Mouse (Mus musculus) frontal cortex, postnatal 36 days (tissue): Measurements from ENCODE around the gene Foxp3.

ENCODE experiments used
- DNase-seq, 2 experiments: peaks; one replicate each; pipeline ENCODE4 v3.0.0; 2022; ENCODE audit warnings: low spot score in 2 of 2

Gene Foxp3

DNA sequence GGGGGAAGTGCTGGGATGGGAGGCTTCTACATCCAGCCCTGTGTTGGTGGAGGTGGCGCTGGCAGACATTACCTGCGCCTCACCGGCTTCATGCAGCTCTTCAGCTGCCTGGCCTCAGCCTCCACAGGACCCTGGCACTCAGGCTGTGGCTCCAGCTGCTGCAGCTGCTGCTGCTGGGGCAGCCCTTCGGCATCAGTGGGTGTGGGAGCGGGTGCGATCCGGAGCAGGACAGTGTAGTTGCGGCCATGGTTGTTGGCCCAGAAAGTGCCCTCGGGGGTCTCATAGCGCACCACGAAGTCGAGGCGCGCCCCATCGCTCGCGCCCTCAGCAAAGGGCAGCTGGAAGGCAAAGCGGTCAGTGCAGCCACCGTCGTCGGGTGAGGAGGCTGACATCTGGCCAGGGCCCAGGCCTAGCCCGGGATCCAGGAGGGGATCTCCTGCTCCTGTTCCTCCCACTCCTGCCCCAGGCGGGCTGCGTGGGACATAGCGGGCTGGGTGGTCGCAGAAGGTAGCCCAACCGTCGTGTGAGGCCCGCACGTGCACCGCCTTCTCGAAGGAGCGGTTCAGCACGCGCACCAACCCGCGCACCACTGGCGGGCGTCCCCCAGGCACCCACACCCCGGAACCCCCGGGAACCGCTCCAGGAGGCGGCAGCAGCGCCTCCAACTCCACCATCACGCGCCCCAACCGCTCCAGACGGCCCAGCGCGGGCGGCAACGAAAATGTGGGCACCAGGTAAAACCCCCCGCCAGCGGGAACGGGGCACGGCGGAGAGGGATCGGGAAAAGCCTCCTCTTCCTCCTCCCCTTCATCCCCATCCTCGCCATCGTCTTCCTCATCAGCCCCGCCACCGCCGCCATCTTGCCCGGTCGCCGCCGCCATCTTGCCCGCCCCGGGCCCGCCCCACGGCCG is at the start of gene Foxp3:
TSS of gene Foxp3 (plus strand) at position 469 of the 911 bp plus-strand sequence.
- peak in 1 of 2 experiments; percentile 43 for DNase-seq

DNA sequence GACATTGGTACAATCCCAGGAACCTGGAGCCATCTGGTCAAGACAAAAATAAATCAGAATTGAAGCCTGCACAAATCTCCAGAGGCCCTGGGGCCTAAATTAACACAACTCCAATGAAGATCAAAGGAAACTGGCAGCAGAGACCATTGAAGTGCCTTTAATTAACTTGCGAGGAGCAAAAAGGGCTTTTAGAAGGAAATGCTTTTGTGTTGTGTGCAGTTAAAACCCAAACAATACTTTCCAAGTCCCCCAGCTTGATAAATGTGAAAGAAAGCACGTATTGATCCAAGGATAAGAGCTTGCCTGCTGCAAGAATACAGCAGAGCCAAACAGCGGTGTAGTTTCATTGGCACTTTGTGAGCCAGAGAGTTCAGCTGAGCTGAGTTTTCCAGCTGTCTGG is 48.5 kb upstream of the Foxp3 start:
- DNase-seq, result no peak

DNA sequence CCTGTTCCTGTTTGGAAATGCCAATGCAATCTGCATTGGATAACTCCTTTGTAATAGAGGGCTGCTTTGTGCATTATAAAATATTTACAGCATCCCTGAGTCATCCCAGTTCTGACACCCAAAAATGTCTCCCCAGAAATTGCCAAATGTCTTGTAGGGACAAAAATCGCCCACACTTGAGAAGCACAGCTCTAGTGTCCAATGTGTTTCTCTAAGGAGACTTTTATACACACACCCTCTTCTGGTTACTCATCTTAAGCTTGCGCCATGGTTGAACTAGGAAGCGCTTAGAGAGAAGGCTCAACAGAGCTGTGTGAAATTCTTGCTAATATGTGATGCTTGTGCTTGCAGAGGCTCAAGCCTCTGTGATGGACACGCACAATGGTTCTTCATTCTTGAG is 20.0 kb upstream of the Foxp3 start:
- peak in 1 of 2 experiments; percentile 12 for DNase-seq

DNA sequence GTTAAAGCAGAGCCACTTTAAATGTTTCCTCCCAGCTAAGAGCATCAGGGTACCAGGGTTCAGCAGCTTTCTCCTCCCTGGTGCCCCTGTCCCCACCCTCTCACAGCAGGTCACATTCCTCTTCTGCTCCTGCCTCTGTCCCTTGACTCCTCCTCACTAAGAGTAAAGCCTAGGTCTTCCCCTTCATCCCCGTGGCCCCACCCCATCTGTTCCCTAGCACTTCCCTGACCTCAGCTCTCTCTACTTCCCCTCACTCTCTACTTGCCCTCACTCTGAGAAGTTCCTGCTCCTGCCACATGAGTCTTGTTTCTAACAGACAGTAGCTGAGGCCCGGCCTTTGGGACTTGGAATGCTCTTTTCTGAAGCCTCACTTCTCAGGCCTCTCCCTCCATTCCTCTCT is 10.4 kb upstream of the Foxp3 start:
- DNase-seq, result no peak

DNA sequence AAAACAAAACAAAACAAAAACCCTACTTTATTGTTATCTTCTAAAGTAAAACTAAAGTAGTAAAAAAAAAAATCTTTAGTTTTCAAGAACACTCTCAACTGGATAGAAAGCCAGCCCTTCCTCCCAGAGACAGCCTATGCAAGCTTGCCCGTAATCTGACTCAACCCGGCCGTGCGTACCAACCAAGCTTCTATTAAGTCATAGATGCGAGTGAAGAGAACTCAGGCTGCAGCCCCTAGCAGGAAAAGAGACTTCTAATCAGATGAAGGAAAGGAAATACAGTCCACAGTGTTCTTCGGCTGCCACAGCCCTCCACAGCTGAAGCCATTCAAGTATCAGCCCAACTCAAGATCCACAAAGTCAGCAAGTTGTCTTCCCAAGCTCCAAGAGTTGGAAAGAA is 7.1 kb upstream of the Foxp3 start:
- DNase-seq, result no peak

DNA sequence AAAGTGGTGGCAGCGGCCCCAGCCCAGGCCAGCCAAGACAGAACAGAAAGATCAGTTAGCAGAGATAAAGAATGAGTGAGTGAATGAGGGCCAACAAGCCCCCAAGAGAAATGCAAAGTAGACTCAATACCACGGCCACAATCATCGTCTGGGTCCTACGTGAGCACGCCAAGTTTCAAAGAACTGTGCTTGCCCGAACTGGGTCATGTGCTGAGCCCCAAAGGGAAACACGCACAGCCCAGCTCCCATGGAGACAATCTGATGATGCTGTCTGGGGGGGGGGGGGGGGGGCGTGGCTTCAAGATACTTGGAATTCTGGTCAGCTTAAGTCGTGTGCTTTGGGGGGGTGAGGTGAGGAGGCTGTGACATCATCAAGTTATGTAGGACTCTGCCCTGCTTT is 6.0 kb upstream of the Foxp3 start:
- no peak for DNase-seq

DNA sequence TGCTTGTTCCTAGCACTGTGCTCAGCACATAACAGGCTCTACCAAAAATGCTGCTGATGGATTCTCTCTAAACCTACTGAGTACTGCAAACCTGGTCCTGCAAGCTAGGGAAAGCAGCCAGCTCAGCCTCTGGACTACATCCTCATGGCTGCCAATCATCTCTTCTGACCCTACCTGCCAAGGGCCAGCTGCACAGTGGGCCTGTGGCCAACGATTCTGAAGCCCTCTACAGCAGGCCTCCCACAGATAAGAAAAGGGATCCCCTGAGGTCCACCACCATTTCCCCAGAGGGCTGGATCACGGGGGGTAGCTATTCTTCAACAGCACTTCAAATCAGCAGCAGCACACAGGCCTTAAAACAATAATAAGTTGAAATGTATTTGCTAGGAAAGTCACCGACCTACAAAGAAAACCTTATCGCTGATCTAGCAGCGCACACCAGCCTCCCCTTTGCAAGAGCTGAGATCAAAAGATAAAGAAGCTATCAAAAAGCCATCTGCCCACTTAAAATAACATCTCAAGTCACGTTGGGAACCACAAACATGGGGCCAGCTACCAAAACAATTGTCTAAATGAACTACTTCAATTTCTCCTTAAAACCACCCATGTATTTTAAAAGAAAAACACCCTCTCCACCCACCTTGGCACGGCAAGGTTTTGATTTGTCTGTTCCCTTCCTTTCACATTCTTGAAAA is 2.8 kb upstream of the Foxp3 start:
- no peak for DNase-seq

DNA sequence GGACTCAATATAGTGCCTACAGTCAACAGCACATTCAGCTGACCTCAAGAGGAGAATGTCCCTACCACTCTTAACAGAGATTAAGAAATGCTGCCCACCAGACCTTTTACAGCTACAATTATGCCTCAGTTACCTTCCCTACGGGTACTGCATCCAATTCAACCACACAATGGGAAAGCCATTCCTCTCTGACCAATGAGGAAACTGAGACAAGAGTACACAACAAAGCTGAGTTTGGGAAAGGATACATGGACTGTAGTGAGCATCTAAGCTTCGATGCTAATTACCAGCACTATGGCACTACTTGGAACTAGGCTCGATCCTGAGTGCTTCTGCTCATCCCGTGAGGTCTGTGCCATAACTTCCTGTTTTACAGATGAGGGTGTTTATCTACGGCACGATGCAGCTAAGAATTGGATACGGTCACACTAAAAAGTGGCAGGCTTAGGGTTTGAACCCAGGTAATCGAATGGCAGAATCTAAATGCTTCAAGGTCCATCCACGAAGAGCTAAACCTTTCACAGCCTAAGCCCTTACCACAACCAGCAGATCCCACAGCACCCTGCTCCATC is 1.8 kb upstream of the Foxp3 start:
- DNase-seq, result no peak

DNA sequence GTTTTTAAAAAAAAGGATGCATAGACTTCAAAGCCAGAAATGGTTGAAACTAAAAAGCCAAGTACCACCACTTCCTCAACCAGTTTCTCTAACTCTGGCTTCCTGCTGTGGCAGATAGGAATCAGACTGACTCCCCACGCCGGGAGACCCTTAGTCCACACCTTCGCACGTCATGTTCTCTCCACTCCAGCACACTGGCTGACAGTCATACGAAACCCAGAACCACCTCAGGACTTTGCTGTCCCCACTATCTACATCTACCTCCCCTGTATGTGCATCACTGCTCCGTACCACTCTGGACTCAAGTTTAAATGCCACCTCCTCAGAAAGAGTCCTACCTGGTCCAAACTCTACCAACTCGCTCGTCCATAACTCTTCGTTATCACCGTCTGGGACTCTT is 978 bp upstream of the Foxp3 start:
- no peak for DNase-seq

DNA sequence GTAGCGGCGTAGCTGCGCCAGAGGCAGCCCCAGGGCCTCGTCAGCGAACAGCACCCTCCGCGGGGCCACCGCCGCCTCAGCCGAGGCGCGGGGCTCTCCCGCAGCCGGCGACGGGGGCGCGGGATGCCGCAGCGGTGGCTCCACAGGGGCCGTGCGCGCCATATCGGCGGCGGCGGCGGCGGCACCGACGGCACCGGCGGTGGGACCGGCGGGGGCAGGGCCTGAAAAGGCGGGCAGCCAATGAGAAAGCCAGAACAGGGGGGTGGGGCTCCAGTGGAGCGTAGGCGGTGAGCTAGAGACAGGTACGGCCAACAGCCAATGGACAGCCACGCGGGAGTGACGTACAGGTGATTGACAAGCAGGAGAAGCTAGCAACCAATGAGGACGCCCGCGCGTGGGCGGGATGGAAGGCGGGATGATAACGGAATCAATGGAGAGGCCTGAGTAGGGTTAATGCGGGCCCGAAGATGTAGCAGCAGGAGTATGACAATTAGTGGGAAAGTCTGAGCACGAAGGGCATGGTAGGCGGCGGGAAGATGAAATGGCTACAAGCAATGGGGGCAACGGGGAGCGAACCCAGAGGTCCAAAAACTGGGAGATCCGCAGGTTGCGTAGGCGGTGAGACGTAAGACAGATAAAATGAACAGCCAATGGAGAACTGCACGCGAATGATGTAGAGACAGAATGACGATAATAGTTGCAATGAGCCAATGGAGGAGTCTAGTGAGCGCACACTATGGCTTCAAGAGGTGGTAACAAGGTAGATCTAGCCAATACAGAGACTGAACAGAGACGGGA is 842 bp downstream of the Foxp3 start, which contains the start of gene Ppp1r3f:
TSS of gene Ppp1r3f (minus strand) at position 197 of the 798 bp plus-strand sequence.
- peak; percentile 93 to 98 for DNase-seq

DNA sequence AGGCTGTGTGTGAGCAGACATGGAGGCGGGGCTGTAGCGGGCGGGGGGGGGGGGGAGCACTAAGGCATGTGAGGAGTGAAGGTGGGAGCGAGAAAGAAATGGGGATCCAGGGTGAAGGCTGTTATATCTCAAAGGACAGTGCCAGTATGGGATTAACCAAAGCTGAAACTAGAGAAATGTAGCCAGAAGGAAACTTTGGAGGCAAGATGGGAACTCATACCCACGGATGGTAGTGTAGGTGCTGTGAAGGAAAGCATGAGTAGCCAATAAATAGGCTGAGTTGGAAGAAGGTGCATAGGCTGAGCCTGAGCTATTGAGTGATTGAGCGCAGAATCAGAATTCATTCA is 1.4 kb downstream of the Foxp3 start:
- peak in 1 of 2 experiments; percentile 21 for DNase-seq

DNA sequence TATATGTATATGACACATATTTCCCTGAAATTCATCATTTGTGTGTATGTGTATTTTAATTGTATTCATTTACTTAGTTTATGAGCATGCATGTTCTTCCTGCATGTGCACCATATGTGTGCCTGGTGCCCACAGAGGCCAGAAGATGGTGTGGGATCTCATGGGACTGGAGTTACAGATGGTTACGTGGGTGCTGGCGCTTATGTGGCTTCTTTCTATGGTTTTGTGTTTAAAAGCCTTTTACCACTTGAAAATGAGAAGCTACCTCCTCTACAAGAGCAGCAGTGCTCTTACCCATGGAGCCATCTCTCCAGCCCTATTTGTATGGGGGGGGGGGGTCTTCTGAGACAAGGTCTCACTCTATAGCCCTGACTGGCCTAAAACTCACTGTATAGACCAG is 7.7 kb downstream of the Foxp3 start:
- DNase-seq, result peak in 1 of 2 experiments; percentile 12

DNA sequence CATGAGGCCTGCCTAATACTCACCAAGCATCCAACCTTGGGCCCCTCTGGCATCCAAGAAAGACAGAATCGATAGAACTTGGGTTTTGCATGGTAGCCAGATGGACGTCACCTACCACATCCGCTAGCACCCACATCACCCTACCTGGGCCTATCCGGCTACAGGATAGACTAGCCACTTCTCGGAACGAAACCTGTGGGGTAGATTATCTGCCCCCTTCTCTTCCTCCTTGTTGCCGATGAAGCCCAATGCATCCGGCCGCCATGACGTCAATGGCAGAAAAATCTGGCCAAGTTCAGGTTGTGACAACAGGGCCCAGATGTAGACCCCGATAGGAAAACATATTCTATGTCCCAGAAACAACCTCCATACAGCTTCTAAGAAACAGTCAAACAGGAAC is 10.4 kb downstream of the Foxp3 start:
- DNase-seq, result no peak

DNA sequence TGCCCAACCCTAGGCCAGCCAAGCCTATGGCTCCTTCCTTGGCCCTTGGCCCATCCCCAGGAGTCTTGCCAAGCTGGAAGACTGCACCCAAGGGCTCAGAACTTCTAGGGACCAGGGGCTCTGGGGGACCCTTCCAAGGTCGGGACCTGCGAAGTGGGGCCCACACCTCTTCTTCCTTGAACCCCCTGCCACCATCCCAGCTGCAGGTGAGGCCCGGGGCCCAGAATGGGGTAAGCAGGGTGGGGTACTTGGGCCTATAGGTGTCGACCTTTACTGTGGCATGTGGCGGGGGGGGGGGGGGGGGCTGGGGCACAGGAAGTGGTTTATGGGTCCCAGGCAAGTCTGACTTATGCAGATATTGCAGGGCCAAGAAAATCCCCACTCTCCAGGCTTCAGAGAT is 12.9 kb downstream of the Foxp3 start:
- DNase-seq, result no peak

DNA sequence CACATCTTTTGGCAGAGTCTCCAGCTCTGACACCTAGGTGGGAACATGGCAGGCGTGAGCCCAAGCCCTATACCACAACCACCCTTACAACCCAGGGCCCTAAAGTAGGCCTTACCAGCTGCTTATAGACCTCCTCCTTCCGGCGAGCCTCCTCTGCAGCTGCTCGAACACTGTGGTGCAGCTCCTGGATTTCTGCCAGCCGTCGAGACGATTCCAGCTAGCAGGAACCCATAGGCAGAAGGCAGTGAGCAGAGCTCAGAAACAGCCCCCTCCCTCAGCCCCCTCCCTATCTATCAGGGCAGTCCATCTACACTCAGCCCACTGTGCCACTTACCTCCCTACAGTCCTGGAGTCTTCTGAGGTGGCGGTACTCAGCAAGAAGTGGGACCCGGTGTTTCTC is 21.9 kb downstream of the Foxp3 start:
- peak in 1 of 2 experiments; percentile 11 for DNase-seq

DNA sequence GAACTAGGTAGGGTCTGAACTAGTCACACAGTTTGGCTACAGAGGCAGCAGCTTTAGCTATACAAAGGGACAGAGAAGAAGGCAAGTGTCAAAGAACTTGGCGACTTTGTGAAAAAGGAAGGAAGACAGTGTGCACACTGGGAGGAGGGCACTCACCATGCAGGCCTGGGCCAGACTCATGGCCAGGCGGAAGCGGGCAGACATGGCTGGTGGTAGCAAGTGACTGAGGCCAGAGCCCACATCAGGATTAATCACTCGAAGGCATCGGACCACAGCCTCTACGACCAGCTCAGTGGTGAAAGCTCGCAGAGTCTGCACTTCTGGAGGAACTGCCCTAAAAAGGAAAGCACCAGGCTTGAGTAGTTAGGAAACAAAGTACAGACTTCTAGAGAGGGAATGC is 30.6 kb downstream of the Foxp3 start:
- no peak for DNase-seq

DNA sequence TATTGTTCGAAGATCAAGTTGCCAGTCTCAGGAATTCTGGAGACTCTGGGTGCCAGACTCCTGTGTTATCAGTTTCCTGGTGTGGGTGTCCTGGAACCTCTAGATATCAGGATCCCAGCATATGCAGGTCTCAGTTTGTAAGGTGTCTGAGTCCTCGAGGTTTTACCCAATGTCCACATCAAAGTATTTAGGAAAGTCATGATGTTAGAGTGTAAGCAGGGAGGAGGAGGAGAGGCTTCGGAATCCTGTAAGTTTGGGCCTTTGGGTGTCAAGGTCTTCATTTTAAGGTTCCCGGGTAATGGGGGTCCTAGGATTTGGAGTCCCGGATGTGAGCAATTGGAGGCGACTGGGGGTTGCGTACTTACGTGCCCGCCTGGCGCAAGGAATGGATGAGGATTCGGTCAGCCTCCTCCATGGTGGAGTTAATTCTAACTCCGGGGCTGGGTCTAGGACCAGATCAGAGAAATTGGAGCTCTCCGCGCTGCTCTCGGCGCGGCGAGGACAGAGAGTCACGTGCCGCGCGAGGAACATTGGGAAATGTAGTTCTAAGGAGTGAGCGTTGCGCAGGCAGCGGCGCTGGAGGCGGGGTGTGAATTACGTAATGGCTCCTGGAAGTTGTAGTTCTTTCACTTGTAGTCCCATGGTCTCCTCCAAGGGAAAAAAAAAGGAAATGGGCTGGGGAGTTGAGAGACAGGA is 31.6 kb downstream of the Foxp3 start, which contains the start of gene Ccdc22:
TSS of gene Ccdc22 (minus strand) at position 639 of the 696 bp plus-strand sequence.
- DNase-seq, result peak; percentile 80 to 89

DNA sequence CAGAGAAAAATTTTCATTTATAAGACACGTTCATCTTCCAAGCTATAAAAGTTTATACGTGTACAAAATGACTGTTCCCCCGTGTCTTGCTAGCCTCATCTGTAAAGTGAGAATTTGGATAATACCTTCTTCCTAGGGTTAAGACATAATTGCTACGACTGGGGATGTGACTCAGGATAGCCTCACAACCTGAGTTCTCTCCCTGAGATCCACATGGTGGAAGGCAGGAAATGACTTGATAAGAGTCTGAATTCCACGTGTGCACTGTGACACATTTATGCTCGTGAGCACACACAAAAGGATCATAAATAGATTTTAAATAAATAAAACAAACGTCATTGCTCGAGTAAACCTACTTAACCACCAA is 32.1 kb downstream of the Foxp3 start:
- DNase-seq, result no peak

DNA sequence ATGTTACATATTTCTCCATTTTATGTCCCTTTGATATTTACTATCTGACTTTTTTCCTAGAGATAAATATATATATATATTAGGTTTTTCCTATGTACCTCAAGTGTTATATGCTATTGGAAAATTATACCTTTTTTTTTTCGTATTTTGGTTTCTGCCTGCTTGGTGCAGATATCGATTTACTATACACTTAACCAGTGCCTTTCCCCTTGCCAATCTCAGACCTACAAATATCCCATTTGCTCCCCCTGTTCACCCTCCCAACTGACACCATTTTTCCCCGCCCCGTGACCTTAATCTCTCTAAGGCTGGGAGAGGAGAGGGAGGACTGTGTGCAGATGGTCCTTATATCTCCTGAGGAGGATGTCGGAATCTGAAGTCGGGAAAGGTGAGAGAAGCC is 33.3 kb downstream of the Foxp3 start, which contains the start of gene Cacna1f:
TSS of gene Cacna1f (plus strand) at position 301 of the 400 bp plus-strand sequence.
- DNase-seq, result no peak

DNA sequence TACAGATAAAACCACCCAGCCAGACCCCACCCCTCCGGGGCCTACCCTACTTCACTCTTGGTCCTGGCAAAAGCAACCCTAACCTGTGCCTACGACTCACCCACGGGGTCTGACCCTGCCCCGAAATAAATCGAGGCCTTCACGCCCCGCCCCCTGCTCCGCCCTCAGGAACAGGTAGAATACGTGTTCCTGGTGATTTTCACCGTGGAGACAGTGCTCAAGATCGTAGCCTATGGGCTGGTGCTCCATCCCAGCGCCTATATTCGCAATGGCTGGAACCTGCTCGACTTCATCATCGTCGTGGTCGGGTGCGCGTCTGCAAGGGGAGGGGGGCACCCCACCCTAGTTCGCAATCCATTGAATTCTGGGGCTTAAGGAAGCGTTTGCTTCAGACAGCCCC is 36.6 kb downstream of the Foxp3 start:
- no peak for DNase-seq
